Mouse (Mus musculus): ENCODE data around the gene Col5a1.

The Col5a1 gene

GRCm38 (mm10) chr2:27886148-27886551 lies at the start of gene Col5a1:
Gene Col5a1 (plus strand): TSS chr2:27886425.
- peak; percentile 98 for DNase-seq (ENCODE audit: inconsistent ontology term)

- peak; percentile 43 for DNase-seq (ENCODE audit: inconsistent ontology term)
Observed at GRCm38 (mm10) chr2:27838112-27838511, 48.1 kb upstream of the Col5a1 start.

DNA sequence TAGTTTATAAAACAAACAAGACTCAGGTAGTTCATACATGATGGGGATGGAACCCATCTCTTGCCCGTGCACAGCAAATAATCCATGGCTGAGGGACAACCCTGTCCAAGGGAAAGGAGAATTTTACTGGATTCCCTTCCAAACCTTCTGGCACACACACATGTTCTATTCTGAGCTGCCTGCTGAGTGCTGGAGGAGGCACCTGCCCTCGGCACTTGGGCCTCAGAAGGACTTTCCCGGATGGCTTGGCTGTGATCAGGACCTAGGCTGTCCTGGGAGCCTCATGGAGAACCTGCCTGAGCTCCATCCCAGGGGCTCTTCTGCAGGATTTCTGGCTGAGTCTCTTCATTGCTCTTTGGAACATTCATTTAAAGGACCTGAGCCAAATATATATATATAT lies 45.3 kb upstream of the Col5a1 start:
- no peak for DNase-seq (ENCODE audit: inconsistent ontology term)

DNA sequence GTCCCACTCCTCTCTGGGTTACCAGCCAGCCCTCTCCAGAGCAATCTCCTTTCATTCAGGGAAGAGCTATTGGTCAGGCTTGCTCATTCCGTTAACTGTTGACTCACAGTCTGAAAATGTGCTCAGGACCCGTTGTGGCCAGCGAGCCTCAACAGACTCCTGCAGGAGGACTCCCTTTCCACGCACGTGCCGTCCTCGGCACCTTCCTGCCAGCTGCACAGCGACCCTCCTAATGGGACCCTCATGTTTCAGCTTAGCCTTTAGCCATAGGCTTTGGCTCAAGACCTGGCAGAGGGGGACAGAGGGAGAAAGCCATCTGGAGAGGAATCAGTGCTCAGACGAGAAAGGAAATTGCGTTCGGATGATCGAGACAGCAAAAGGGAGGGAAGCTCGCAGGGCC lies 43.3 kb upstream of the Col5a1 start:
- DNase-seq (ENCODE audit: inconsistent ontology term), result peak; percentile 76

- DNase-seq (ENCODE audit: inconsistent ontology term), result peak; percentile 52
Observed at GRCm38 (mm10) chr2:27844885-27845284, 41.3 kb upstream of the Col5a1 start.

GRCm38 (mm10) chr2:27847001-27847400 lies 39.2 kb upstream of the Col5a1 start:
- peak; percentile 92 for DNase-seq (ENCODE audit: inconsistent ontology term)

DNA sequence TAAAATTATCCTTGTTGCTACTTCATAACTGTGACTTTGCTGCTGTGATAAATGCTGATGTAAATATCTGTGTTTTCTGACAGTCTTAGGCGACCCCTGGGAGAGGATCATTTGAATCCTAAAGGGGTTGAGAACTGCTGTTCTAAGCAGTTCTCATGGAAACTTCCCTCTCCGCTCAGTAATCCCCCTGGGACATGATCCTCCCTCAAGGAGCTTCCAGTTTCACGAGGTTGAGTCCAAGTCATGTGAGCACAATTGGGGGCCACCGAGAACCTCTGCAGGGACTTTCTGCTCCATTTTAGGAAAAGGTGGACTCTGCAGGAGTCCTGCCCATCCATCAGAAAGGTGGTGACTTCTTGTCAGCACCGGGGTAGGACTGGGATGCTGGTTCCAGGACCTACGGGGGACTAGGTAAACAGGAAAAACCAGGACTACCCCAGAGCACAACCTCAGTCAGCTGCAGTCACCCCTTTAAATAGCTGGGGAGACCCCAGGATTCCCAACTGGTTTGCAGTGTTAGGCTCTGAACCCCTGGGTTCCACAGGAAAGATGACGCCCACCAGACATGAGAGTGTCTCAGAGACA lies 38.3 kb upstream of the Col5a1 start:
- DNase-seq (ENCODE audit: inconsistent ontology term), result no peak

DNA sequence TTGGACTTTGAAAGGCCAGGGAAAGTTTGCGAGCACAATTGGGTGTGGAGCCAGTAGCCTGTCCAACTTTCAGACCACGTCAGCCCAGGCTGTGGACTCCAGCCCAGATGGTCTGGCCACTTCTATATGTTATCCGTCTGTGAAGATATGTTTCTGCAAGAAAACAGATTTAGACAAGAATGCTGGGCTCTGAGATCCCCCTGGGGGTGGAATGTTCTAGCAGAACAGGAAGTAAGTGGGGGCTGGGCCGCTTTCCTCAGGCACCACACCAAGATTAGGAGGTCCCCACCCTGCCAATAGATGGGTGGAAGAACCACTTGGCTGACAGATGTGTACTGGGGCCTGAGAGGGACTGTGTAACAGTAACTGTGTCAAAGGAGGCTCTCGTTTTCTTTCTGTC lies 37.8 kb upstream of the Col5a1 start:
- no peak for DNase-seq (ENCODE audit: inconsistent ontology term)

- peak; percentile 93 for DNase-seq (ENCODE audit: inconsistent ontology term)
Observed at GRCm38 (mm10) chr2:27858348-27858903, 27.8 kb upstream of the Col5a1 start.

- DNase-seq (ENCODE audit: inconsistent ontology term), result peak; percentile 65
Observed at GRCm38 (mm10) chr2:27861576-27862238, 24.5 kb upstream of the Col5a1 start.

DNA sequence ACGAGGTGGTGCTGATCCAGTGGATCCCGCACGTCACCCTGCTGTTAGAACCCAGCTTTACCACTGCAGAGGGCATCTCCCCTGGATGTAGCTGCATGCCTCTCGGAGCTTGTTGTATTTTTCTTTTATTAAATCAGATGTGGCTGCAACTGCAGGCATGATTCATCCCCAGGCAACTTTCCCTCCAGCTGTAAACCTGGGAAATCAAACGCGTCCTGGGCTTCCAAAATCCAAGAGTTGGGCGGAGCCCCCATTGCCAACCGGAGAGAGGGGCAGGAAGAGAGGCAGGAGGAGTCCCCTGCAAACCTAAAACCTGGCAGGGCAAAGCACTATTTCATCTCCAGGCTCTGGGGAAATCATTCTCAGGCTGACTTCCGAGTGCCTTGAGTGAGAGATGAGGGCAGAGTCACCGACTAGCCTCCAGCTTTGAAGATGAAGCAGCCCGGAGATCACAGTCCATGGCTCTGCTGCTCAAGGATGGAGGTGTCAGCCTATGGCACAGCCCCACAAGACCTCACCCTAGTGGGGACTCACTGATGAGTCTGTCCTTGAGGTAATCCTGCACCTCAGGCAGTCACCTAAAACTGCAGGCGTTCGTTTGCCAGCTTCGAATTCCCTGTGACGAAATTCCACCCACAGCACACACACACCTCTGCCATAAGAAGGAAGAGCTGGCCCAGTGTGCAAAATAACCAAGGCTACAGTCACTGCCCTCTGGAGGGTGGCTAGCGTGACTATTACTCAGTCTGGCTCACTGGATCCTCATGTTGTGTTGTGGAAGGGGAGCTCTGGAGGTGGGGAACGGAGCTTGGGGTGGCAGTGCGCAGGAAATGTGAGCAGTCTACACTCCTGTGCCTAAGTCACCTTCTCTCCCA lies 21.5 kb upstream of the Col5a1 start:
- DNase-seq (ENCODE audit: inconsistent ontology term), result no peak

- no peak for DNase-seq (ENCODE audit: inconsistent ontology term)
Observed at GRCm38 (mm10) chr2:27870586-27870985, 15.6 kb upstream of the Col5a1 start.

DNA sequence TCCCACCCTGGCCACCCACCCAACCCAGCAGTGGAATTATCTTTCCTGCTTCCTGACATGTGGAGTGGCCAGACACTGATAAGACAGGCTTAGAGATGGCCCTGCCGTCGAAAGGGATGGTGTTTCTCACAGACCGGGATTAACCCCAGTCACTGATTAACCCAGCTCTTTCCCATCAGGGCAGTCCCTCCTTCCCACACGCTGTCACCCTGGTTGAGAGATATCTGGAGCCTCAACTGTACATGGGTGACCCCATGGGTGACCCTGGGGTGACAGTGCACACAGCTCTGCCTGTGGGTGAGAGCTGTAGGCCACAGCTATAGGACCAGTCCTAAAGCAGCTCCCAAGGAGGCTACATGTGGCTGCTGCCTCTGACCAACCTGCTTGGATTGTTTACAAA lies 15.2 kb upstream of the Col5a1 start:
- no peak for DNase-seq (ENCODE audit: inconsistent ontology term)

- no peak for DNase-seq (ENCODE audit: inconsistent ontology term)
Observed at GRCm38 (mm10) chr2:27872276-27872675, 13.9 kb upstream of the Col5a1 start.

- DNase-seq (ENCODE audit: inconsistent ontology term), result no peak
Observed at GRCm38 (mm10) chr2:27873030-27873429, 13.2 kb upstream of the Col5a1 start.

DNA sequence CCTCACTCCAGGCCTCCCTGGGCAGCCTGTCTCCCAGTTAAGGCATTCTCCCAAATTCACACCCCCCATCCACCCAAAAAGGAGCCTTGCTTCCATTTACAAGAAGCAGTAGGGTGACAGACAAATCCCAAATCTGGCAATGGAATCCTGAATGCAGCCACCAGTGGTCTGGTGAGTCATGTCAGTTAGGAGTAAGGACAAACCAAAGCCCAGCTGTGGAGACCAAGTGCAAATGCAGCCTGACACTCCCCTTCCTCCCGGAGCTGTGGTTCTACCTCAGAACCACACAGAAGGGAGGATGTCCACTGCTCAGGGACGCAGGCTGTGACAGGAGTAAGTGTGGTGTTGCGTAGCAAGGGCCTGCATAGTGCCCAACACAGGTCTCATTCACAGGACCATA lies 11.6 kb upstream of the Col5a1 start:
- no peak for DNase-seq (ENCODE audit: inconsistent ontology term)

DNA sequence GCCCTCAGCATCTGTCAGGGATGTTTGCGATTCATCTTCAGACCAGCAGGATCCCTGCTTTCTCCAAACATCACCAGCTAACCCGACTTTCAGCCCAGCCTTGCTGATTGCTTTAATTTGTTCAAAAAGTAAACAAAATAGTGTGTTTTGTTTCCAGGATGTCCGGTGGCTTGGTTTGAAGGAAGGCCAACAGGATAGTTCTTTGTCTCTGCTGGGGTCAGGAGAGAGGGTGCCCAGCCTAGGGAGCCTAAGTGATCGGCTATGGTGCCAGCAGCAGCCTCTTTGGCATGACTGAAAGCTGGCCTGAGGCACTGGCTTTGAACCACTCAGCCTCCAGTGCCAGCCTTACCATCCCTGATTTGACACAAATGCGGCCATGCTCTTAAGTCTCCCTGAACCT lies 11.0 kb upstream of the Col5a1 start:
- DNase-seq (ENCODE audit: inconsistent ontology term), result no peak

- no peak for DNase-seq (ENCODE audit: inconsistent ontology term)
Observed at GRCm38 (mm10) chr2:27875786-27876185, 10.4 kb upstream of the Col5a1 start.

DNA sequence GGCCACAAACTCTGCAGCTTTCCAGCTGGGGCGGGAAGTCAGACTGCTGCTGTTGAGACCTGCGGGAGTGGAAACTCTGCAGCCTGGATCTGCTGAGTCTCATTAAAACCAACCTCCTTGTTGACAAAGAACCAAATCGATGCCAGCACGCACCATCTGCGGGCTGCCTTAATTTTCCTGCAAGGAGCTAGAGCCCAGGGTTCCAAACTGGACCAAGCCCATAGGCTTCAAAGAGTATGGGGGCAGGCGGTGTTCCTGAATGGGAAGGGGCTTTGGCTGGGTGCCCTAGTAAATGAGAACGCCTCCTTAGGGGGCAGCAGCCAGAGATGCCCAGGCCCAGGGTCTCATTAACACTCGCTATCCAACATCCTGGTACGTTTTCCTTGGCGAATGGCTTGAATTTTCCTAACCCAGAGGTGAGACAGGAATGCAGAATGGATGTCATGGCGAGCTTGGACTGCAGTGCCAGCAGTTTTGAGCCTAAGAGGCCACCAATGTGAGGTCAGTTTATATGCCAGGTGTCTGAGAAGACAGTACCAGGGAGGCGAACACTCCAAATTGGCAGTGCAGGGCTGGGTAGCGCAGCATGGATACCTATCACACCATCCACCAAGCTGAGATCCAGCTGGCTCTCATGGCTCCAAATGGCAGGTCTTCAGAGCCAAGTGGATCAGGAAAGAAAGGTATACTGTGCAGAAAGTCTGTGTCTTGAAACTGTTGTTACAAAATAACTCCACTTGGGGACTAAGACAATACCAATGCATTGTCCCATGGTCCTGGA lies 9.3 kb upstream of the Col5a1 start:
- no peak for DNase-seq (ENCODE audit: inconsistent ontology term)

GRCm38 (mm10) chr2:27878066-27878465 lies 8.2 kb upstream of the Col5a1 start:
- DNase-seq (ENCODE audit: inconsistent ontology term), result no peak

DNA sequence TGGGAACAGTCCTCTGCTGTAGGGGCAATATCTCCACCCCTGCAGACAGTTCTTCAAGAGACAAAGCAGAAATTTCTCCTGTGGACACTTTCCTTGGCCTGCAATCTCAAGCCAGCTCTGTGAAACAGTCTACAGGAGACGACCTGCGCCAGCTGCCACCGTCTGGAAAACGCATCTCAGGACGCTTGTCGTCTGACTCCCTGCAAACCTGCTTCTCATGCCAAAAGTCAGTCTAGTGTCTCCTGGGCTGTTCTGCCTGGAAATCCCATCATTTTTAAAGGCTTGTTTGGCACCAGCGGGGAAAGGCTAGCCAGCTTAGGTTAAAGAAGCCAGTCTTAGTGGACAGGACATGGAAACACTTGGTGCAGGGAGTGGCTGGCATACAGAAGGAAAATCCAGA lies 2.9 kb upstream of the Col5a1 start:
- DNase-seq (ENCODE audit: inconsistent ontology term), result no peak

Data from Muller cell, postnatal 12 days (primary cell).